Mouse (Mus musculus) neural tube, embryonic 12.5 days (tissue): ENCODE data around the gene Mob1b. TPM values are rescaled to one million over a fixed set of nuclear protein-coding genes. Genes with fewer than 3 reads are reported as not detected.

ENCODE experiments used
- ATAC-seq: fragments of 200-750 bp; cut with Nextera tagmentation; 2 replicates; pipeline ENCODE4 v1.8.0; 2017; ENCODE audit warnings: low read depth, mild to moderate bottlenecking, moderate TSS enrichment, moderate library complexity; ENCODE audit not compliant: low FRiP score
- H3K27ac ChIP-seq: fragments of 300-500 bp; sonication (generic); 2 replicates; pipeline ENCODE4 v1.5.1; 2016
- H3K27me3 ChIP-seq: fragments of 300-500 bp; sonication (generic); replicated peaks from 2 replicates; pipeline ENCODE4 v1.6.1; 2016; ENCODE audit warnings: mild to moderate bottlenecking
- H3K36me3 ChIP-seq: fragments of 300-500 bp; sonication (generic); 2 replicates; pipeline ENCODE4 v1.6.1; 2016; ENCODE audit warnings: mild to moderate bottlenecking
- H3K4me1 ChIP-seq: fragments of 300-500 bp; sonication (generic); 2 replicates; pipeline ENCODE4 v1.6.1; 2016
- H3K4me2 ChIP-seq: fragments of 300-500 bp; sonication (generic); replicated peaks from 2 replicates; pipeline ENCODE4 v1.6.1; 2016; ENCODE audit warnings: mild to moderate bottlenecking
- H3K4me3 ChIP-seq: fragments of 300-500 bp; sonication (generic); 2 replicates; pipeline ENCODE4 v1.5.1; 2016
- H3K9ac ChIP-seq: fragments of 300-500 bp; sonication (generic); 2 replicates; pipeline ENCODE4 v1.6.1; 2016; ENCODE audit warnings: mild to moderate bottlenecking
- H3K9me3 ChIP-seq: fragments of 300-500 bp; sonication (generic); 2 replicates; pipeline ENCODE4 v1.6.1; 2016; ENCODE audit warnings: mild to moderate bottlenecking
- WGBS: fragments of 180-500 bp; shearing (Covaris S2); methylation state at CpG from one replicate; pipeline ENCODE4 v1.1.7; 2016; 5-methylcytosine and 5-hydroxymethylcytosine counted together
- polyA plus RNA-seq: library from polyadenylated mRNA; unstranded; fragments of >200 nt; fragmentation: Nextera tagmentation; extraction: Ambion mirVana; gene quantifications from 2 replicates; pipeline ENCODE4 v1.2.1, GENCODE M21; 2016

The Mob1b gene
- polyA plus RNA-seq, result 13.5 and 14.0 TPM in 2 replicates

DNA sequence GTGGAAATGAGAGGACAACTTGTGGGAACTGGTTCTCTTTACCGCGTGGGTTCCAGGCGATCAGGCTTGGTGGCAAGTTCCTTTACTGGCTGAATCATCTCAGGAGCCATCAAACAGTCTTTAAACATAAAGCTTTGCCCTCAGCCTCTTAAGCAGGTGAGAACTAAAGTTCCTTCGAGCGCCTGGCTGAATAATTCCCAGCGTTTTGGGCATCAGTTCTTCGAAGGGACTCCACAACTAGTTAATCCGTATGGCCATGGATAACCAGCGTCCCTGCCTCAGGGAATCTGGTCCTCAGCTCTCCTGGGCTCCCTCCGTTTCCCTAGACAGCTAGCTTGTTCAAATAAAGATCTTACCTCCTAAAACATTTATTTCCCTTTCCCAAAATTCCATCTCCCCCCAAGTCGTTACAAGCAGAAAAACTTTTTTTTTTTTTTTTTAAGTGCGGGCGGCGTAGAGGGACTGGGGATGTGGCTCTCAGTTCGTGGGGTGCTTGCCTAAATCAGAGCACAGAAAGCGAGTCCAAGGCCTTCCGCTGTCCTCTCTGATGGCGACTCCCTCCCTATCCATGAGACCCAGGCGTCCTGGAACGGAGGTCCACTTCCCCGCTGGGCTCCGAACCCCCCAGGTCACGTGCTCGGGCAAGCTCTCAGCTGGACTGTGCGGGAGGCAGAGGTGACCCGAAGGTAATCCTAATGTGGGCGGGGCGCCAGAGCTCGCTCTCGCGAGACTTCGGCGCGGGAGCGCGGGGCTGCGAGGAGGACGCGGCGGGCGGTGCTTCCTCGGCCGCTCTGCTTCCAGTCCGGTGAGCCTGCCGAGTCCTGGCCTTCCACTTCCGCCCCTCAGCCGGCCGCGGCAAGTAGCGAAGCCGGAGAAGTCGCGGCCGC lies at the start of gene Mob1b:
TSS of gene Mob1b (plus strand) at position 740 of the 887 bp plus-strand sequence.
- Histone ChIP-seq H3K4me3 (peak within 1 kb of the TSS; percentile 99), H3K27me3 (no peaks in the 10 kb centered on the region), H3K9me3 (no peaks in the 10 kb centered on the region), H3K9ac (peak within 1 kb of the TSS; percentile 96), H3K4me1 (peaks cover 22% of the 10 kb centered on the region), H3K27ac (peak within 1 kb of the TSS; percentile 83), H3K36me3 (no peaks in the 10 kb centered on the region), H3K4me2 (peak within 1 kb of the TSS; percentile 96)
- ATAC-seq, result peak; percentile 98
- 1% methylated on average over 54 of the region's 54 CpGs for WGBS

DNA sequence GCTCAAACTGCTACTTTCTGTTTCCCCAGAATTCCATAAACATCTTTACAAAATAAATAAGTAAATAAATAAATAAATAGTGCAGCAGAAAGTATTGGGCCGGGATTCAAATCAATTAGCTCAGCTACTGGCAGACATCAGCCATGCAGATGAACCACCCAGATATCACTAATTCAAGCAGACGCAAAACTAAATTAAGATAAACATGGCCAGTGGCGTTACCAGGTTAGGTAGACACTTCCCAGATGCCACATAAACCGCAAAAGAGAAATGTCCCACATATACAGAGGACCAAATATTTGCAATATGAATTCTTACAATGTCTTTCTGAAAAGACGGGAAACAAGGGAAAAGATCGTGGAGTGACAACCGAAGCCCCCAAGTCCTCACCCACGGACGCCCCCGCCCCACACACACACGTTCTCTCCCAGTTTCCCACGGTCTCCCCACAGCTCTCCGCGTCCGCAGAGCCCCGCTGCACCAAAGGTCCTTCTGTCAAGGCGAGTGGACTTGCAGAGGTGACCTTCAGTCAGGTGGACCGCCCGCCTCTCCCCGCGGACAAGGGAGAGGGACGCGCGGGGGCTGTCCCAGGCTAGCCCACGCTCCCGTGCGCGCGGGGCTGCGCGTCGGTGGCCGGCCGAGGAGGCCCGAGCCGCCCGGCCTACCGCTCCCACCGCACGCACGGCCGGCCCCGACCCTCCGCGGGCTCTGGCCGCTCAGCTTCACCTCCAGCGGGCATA lies 45.8 kb upstream of the Mob1b start:
- Histone ChIP-seq H3K9me3 (no peaks in the 10 kb centered on the region), H3K36me3 (peaks cover 17% of the 10 kb centered on the region), H3K4me2 (peak overlapping the region; percentile 72), H3K4me3 (peak overlapping the region; percentile 94), H3K27ac (peak overlapping the region; percentile 93), H3K27me3 (no peaks in the 10 kb centered on the region), H3K4me1 (peaks cover 17% of the 10 kb centered on the region), H3K9ac (peak overlapping the region; percentile 99)
- under 1% methylated on average over 44 of the region's 47 CpGs for WGBS
- ATAC-seq, result peak; percentile 62

GRCm38 (mm10) chr5:88675443-88676387 lies 44.9 kb upstream of the Mob1b start, which contains the start of gene Grsf1:
Grsf1 (minus strand) TSS chr5:88676171.
- Histone ChIP-seq H3K27ac (peak within 1 kb of the TSS; percentile 93), H3K4me1 (peaks cover 17% of the 10 kb centered on the region), H3K4me2 (peak within 1 kb of the TSS; percentile 72), H3K9ac (peak within 1 kb of the TSS; percentile 99), H3K9me3 (no peaks in the 10 kb centered on the region), H3K36me3 (peaks cover 8% of the 10 kb centered on the region), H3K4me3 (peak within 1 kb of the TSS; percentile 94), H3K27me3 (no peaks in the 10 kb centered on the region)
- WGBS, result under 1% methylated on average over 120 of the region's 127 CpGs
- peak; percentile 94 for ATAC-seq

DNA sequence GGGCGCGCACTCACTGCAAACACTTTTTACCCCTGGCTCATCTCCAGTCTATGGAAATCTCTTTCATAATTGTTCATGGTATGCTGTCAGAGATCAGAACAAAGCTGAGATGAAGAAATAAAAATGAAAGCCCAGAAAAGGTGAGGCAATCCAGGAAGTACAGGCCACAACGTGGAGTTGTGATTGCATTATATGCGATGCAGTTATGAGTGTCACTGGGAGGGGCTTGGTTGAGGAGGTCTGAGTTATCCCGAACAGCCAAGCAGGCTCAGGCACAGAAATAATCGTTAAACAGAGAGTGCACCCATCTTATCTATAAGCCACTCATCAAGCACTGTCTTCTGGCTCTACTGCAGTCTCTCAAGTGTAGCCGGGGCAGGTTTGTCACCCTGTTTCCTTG lies 41.7 kb upstream of the Mob1b start:
- no peak overlapping the region for H3K4me3 ChIP-seq

GRCm38 (mm10) chr5:88679341-88679740 lies 41.3 kb upstream of the Mob1b start:
- H3K4me2 ChIP-seq, result no peak overlapping the region
- 4% methylated on average over 6 of the region's 6 CpGs for WGBS
- no peak overlapping the region for H3K9ac ChIP-seq
- no peak for ATAC-seq
- no peaks in the 10 kb centered on the region for H3K27me3 ChIP-seq
- no peak overlapping the region for H3K27ac ChIP-seq
- no peaks in the 10 kb centered on the region for H3K36me3 ChIP-seq
- no peaks in the 10 kb centered on the region for H3K9me3 ChIP-seq
- peaks cover 4% of the 10 kb centered on the region for H3K4me1 ChIP-seq
- H3K4me3 ChIP-seq, result no peak overlapping the region

More for the DNA sequence above, 41.7 kb upstream of the Mob1b start:
- Histone ChIP-seq H3K27ac (no peak overlapping the region), H3K27me3 (no peaks in the 10 kb centered on the region), H3K36me3 (no peaks in the 10 kb centered on the region), H3K9ac (no peak overlapping the region), H3K9me3 (no peaks in the 10 kb centered on the region), H3K4me1 (peaks cover 9% of the 10 kb centered on the region), H3K4me2 (no peak overlapping the region)
- ATAC-seq, result no peak
- WGBS, result 32% methylated on average over 7 of the region's 7 CpGs

DNA sequence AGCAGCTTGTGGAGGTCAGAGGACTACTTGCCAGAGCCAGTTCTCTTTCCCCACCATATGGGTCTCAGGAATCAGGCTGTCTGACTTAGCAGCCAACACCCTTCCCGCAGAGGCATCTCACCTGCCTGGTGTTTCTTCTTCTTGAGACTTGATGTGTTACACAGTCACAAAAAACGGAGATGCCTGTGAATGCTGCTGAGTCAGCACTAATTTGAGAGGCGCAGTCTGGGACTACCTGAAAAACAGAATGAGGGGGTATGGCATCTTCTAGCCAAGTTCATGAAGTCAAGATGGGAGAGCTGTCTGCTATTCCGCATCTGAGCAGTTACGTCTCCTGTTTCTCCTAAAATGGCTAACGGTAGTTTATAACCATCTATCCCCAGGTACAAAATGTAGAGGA lies 40.1 kb upstream of the Mob1b start:
- whole genome bisulfite sequencing, result 81% methylated on average over 6 of the region's 6 CpGs
- no peak overlapping the region for H3K4me2 ChIP-seq
- no peaks in the 10 kb centered on the region for H3K36me3 ChIP-seq
- no peak overlapping the region for H3K27ac ChIP-seq
- no peak overlapping the region for H3K9ac ChIP-seq
- no peak for ATAC-seq
- H3K4me1 ChIP-seq, result no peaks in the 10 kb centered on the region
- no peaks in the 10 kb centered on the region for H3K9me3 ChIP-seq
- no peaks in the 10 kb centered on the region for H3K27me3 ChIP-seq
- H3K4me3 ChIP-seq, result no peak overlapping the region

- Histone ChIP-seq H3K36me3 (no peaks in the 10 kb centered on the region), H3K27me3 (no peaks in the 10 kb centered on the region), H3K4me1 (no peaks in the 10 kb centered on the region), H3K4me3 (no peak overlapping the region), H3K4me2 (no peak overlapping the region), H3K9ac (no peak overlapping the region), H3K27ac (no peak overlapping the region), H3K9me3 (no peaks in the 10 kb centered on the region)
- WGBS, result 75% methylated on average over 9 of the region's 9 CpGs
- no peak for ATAC-seq
Observed at GRCm38 (mm10) chr5:88683706-88684105, 36.9 kb upstream of the Mob1b start.

- Histone ChIP-seq H3K4me1 (no peaks in the 10 kb centered on the region), H3K36me3 (no peaks in the 10 kb centered on the region), H3K9ac (no peak overlapping the region), H3K27ac (no peak overlapping the region), H3K4me2 (no peak overlapping the region), H3K27me3 (no peaks in the 10 kb centered on the region), H3K9me3 (no peaks in the 10 kb centered on the region), H3K4me3 (no peak overlapping the region)
- ATAC-seq, result no peak
- 11% methylated on average over 3 of the region's 3 CpGs for WGBS
Observed at GRCm38 (mm10) chr5:88684226-88684625, 36.4 kb upstream of the Mob1b start.

- ATAC-seq, result no peak
Observed at GRCm38 (mm10) chr5:88685306-88685705, 35.3 kb upstream of the Mob1b start.

GRCm38 (mm10) chr5:88685745-88686299 lies 34.8 kb upstream of the Mob1b start:
- Histone ChIP-seq H3K4me3 (no peak overlapping the region), H3K9me3 (no peaks in the 10 kb centered on the region), H3K9ac (no peak overlapping the region), H3K36me3 (no peaks in the 10 kb centered on the region), H3K27me3 (no peaks in the 10 kb centered on the region), H3K27ac (no peak overlapping the region), H3K4me2 (no peak overlapping the region), H3K4me1 (no peaks in the 10 kb centered on the region)
- no peak for ATAC-seq
- 68% methylated on average over 6 of the region's 6 CpGs for WGBS

More at GRCm38 (mm10) chr5:88685306-88685705, 35.3 kb upstream of the Mob1b start:
- Histone ChIP-seq H3K4me2 (no peak overlapping the region), H3K4me3 (no peak overlapping the region), H3K9ac (no peak overlapping the region), H3K9me3 (no peaks in the 10 kb centered on the region), H3K27me3 (no peaks in the 10 kb centered on the region), H3K4me1 (no peaks in the 10 kb centered on the region), H3K27ac (no peak overlapping the region), H3K36me3 (no peaks in the 10 kb centered on the region)
- 14% methylated on average over 6 of the region's 6 CpGs for WGBS

- ATAC-seq, result no peak
- Histone ChIP-seq H3K36me3 (no peaks in the 10 kb centered on the region), H3K9ac (no peak overlapping the region), H3K4me1 (no peaks in the 10 kb centered on the region), H3K4me3 (no peak overlapping the region), H3K9me3 (no peaks in the 10 kb centered on the region), H3K27me3 (no peaks in the 10 kb centered on the region), H3K4me2 (no peak overlapping the region), H3K27ac (no peak overlapping the region)
- 89% methylated on average over 8 of the region's 8 CpGs for WGBS
Observed at GRCm38 (mm10) chr5:88687996-88688406, 32.7 kb upstream of the Mob1b start.
